Mouse (Mus musculus): ENCODE data around the gene Ceacam15. TPM values are rescaled to one million over a fixed set of nuclear protein-coding genes. Genes with fewer than 3 reads are reported as not detected.

The Ceacam15 gene
- total RNA-seq, 2 experiments from 2014 or later = not detected

GRCm38 (mm10) chr7:16631932-16632331 is 43.6 kb downstream of the Ceacam15 start:
- no peak for DNase-seq
- intact Hi-C loops (cut with DNase I) = no loop called here

GRCm38 (mm10) chr7:16631025-16631424 is 44.5 kb downstream of the Ceacam15 start:
- intact Hi-C loops (cut with DNase I) = no loop called here
- DNase-seq = no peak

- intact Hi-C loops (cut with DNase I) = loop anchor here (2.0 to 10.0 kb wide), 2 partner anchors 99 to 175 kb away; no protein-coding TSS in a partner anchor
Measured at GRCm38 (mm10) chr7:16629598-16630296, 45.8 kb downstream of the Ceacam15 start.

GRCm38 (mm10) chr7:16628096-16628771 is 47.3 kb downstream of the Ceacam15 start:
- DNase-seq = peak; percentile 70
- intact Hi-C loops (cut with DNase I) = loop anchor here (2.0 to 10.0 kb wide), 2 partner anchors 101 to 177 kb away; no protein-coding TSS in a partner anchor

More at GRCm38 (mm10) chr7:16629598-16630296, 45.8 kb downstream of the Ceacam15 start:
- DNase-seq = peak; percentile 35

GRCm38 (mm10) chr7:16623687-16624086 is 51.8 kb downstream of the Ceacam15 start:
- intact Hi-C loops (cut with DNase I) = loop anchor here (10.0 kb wide), 1 partner anchor 181 kb away; no protein-coding TSS in a partner anchor
- DNase-seq = no peak

- DNase-seq = no peak
- intact Hi-C loops (cut with DNase I) = loop anchor here (10.0 kb wide), 1 partner anchor 182 kb away; no protein-coding TSS in a partner anchor
Measured at GRCm38 (mm10) chr7:16623131-16623530, 52.4 kb downstream of the Ceacam15 start.

Other genes starting within 250 kb of the Ceacam15 start
- 10 to 100 TPM; 61.8 to 66.8 TPM for gene Tmem160, start 222.9 kb downstream of the Ceacam15 start, total RNA-seq (2021)
- 10 to 100 TPM; 22.8 to 24.6 TPM for gene Npas1, start 198.0 kb downstream of the Ceacam15 start, total RNA-seq (2021)
- 100 to 1,000 TPM; 173 to 176 TPM for gene Arhgap35, start 60.7 kb downstream of the Ceacam15 start, total RNA-seq (2021)
- gene Ceacam9, start 46.2 kb upstream of the Ceacam15 start, total RNA-seq (2021) = not detected
- 100 to 1,000 TPM; 317 TPM for gene Ap2s1, start 62.7 kb upstream of the Ceacam15 start, total RNA-seq (2021)
- gene Slc1a5, start 105.6 kb upstream of the Ceacam15 start, total RNA-seq (2021) = 1 to 10 TPM; 8.8 TPM
- 100 to 1,000 TPM; 223 to 229 TPM for gene Strn4, start 140.2 kb upstream of the Ceacam15 start, total RNA-seq (2021)
- 10 to 100 TPM; 35.8 to 38.9 TPM for gene Fkrp, start 141.0 kb upstream of the Ceacam15 start, total RNA-seq (2021)
- gene Prkd2, start 167.2 kb upstream of the Ceacam15 start, total RNA-seq (2021) = 1 to 10 TPM; 9.1 to 9.5 TPM
- 10 to 100 TPM; 57.6 to 61.8 TPM for gene Dact3, start 199.6 kb upstream of the Ceacam15 start, total RNA-seq (2021)
- 1 to 10 TPM; 1.2 to 1.7 TPM for gene Gng8, start 216.1 kb upstream of the Ceacam15 start, total RNA-seq (2021)
- not detected for gene Ptgir, start 230.8 kb upstream of the Ceacam15 start, total RNA-seq (2021)
- gene Calm3, start 248.4 kb upstream of the Ceacam15 start, total RNA-seq (2021) = 1,000 to 10,000 TPM; 1,235 to 1,345 TPM

All from left cerebral cortex, postnatal 4 days (tissue).